Mouse (Mus musculus) B cell, adult 2 months (primary cell): ENCODE results near the gene Gm20518.

ENCODE experiments used
- DNase-seq, 2 experiments: peaks; one replicate each; pipeline ENCODE4 v3.0.0; 2022

The Gm20518 gene

DNA sequence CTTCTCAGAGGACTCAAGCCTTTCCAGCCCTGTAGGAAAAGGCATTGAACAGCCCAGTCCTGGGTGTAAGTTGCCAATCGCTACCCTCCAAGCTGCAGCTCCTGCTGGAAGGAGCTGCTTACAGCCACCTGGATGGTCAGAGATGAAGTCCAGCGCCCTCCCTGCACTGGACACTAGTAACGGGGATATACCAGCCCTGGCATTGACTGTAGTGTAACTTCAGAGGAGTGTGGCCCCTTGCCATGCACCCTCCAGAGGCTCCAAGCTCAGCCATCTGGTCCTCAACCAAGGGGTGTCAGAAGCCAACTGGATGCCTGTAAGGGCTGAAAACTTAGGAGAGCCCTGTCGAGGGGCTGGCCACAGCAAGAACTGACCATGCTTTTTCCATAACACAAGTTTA, 51.5 kb downstream of the Gm20518 start:
- no peak for DNase-seq

DNA sequence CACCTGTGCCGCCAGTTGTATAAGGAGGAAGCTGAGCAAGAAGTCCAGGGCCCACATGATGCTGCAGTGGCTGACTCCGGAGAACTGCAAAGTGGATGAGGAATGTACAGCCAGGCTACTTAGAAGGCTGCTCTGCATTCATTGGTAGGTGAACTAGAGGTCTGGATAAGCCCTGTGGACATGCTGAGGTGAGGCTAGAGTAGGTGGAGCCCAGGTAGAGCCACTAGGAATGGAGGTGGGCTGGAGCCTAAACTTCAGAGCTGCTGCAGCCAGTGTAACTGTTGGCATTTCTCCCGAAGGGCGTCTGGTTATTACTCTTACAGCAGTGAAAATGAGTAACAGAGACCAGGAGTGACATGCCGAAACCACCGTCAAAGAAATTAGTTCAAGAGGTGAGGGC, 53.4 kb downstream of the Gm20518 start, which contains the start of gene Car15:
Gene Car15, minus strand, starts transcription at position 314 of the 400 bp plus-strand sequence.
- DNase-seq = no peak

DNA sequence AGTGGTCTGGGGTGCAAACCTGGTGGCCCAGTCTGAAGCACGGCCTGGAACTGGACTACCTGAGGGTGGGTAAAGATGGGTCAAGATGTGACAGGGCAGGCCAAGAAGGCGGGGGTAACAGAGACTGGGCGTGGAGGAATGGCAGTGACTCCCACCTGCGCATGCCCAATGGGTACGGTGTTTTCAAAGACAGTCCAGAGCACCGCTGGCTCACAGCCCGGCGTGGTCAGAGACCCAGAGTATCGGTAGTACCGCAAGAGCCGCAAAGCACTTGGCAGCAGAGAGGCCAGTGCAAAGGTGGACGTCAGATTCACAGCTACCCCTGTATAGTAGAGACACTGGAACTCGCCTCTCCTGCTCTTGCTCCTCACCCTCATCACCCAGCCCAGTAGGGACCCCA, 56.0 kb downstream of the Gm20518 start:
- no peak for DNase-seq

DNA sequence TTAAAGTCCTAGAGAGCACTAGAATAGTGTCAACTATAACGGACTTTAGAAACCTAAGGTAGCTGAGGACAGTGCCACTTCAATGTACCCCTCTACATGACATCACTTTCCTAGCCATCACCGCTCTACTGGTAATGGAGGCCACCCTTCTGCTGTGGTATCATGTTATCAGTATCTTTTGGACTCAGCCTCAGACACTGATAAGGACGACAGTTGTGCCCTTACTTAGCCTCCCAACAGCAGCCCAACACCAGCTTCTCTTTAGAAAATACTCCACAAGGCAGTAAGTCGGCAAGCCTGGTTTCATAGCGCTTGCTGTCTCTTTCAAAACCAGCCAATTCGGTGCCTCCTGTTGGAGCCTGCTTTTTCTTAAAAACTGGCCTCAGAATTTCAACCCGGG, 56.9 kb downstream of the Gm20518 start:
- no peak for DNase-seq

DNA sequence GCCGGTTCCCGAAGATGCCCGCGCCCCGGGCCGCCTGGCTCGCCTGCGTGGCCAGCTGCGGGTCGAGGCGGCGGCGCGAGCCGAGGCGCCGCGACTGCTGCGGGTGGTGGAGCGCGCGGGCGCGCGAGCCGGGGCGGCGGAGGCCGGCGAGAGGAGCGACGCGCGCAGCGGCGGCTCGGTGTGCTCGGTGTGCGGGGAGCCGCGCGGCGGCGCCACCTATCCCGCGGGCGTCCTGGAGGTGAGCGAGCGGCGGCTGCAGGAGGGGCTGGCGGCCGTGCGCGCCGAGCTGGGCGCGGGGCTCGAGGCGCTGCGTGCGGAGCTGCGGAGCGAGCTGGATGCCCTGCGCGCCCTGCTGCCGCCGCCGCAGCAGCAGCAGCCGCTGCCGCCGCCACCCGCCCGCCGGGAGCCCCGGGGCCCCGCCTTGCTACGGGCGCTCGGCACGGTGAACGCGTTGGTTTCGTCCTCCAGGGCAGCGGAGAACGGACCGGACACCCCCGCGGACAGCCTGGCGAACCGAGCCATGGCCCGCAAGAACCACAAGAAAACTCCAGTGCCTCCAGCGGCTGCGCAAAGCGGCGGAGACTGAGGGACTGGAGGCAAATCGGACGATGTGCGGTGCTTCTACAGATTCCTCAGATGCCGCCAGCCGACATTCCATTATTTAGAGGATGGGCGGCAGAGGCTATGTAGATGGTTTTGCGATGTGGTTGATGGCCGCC, 57.6 kb downstream of the Gm20518 start:
- no peak for DNase-seq

DNA sequence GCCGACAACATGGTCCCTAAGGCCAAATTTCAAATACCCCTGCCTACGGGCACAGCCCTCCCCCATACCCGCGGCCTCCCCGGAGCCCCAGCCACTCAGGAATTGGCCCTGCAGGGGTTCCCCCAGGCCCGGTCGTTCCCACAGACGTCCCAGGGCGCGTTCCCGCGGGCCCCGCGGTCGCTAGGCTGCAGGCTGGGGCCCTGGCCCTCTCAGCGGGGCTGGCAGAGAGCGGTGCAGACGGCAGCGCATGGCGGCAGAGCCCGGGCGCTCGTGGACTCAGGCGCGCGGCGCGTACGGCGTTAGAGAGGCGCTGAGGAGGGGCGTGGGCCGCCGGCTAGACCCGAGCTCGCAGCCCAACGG, 58.2 kb downstream of the Gm20518 start:
- no peak for DNase-seq

DNA sequence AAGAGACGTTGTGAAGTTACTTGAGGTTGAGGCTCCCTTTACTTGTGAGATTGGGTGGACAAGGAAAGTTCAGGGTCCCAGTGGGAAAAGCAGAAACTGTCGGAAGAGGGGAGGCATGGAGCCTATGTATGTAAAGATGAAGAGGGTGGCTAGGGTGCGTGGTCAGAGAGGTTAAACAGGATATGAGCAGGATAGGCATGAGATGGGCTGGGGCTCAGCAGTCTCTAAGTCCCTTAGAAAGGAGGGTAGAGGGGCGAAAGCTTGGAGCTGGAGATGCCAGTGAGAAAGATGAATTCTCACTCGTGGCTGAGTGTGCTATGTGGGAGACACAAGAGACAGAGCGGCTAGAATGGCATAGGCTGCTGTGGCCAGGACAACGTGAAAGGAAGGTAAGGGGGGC, 58.6 kb downstream of the Gm20518 start, which contains the start of gene B830017H08Rik:
Gene B830017H08Rik, plus strand, starts transcription at position 301 of the 400 bp plus-strand sequence.
- no peak for DNase-seq

DNA sequence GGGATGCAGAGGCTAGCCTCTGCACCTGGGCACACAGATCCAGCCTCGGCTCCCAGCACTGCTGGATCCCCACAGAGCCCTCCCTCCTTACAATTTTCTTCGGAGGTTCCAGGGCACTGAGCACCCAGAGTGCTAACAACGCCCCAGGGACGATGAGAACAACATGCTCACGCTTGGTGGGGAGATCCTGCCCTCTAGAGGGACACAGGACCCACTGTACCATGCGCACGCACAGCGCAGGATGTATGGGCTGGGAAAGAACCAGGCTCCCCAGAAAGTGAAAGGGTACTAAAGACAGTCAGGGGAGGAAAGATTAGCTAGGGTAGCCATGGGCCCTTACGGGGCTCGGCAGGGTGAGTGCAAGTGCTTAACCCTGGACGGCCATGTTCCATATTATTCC, 59.7 kb downstream of the Gm20518 start:
- no peak for DNase-seq

DNA sequence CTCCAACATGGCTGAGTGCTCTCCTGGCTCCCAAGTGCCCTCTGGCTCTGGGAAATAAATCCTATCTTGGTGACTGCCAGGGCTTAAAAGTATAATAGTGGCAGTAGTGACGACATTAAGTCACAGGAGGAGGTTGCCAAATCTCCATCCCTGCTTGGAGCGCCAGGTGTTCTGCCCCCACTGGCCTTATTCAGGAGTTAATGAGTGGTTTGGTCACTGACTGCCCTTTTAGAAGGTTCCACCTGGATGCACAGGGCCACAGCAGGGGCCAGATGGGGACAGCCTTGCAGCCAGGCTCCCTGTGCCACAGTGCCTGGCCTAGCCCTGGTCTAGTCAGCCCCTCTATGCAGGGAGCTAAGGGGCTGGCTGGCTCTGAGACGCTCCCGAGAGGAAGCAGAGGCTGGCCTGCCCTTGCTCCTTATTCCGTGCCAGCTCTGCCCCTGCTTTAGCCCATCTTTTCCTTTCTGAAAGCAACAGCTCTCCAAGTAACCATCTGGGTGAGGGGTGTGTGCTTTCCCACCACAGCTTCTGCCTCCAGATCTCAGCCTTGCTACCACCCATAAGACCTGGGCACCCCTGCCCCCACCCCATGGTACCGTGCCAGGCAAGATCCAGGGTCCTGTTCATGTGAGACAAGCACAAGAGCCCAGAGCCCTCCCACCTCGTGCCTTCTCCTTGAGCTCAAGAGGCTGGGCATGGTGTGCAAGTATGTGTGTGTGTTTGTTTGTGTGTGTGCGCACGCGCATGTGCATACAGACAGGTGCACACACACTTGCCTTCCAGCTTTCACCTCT, 60.9 kb downstream of the Gm20518 start:
- DNase-seq = no peak

DNA sequence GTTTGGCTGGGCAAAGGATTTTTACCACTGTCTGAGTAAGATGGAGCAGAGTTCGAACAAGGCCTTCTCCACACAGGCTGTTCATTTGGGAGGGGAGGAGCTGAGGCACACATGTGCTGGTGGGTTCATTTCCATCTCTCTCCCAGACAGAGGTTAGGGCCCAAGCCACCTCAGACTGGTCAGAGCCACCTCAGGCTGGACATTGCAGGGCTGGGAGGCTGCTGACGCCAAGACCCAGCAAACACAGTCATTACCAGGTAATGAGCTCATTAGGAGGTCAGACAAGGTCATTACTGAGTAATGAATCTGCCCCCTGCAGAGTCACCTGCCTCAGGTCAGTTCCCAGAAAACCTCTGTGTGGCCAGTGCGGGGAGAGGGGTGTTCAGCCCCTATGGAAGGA, 62.6 kb downstream of the Gm20518 start:
- DNase-seq = no peak

DNA sequence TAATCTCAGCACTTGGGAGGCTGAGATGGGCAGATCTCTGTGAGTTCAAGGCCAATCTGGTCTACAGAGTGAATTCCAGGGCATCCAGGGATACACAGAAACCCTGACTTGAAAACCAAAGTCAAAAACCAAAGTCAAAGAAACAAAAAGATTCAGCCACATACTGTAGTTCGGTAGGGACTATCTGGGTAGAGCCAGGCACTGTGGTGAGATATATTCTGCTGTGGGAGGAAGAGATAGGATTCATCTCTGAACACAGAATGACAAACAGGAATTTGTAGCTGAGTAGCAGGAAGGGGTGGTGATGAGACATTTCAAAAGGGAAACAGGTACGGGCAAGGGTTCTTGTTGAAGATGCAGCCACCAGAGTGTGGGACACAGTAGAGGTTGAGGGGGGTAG, 63.2 kb downstream of the Gm20518 start:
- DNase-seq = no peak

DNA sequence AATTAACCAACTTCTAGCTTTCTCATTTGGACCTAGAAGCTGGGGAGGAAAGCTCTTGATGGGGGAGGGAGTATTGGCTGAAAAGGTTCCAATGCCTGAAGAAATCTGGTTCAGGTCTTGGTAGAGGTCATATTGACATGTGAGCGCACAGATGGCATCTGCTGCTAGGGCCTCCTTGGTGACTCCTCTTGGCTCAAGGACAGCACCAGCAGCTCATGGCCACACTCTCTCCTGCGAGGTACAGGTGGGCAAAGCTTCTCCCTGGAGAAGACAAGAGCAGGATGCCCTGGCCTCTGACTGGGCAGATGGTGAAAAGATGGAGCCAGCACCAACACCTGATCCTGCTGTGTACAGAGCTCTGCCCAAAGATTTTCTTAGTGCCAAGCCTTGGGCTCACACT, 65.0 kb downstream of the Gm20518 start:
- DNase-seq = no peak

DNA sequence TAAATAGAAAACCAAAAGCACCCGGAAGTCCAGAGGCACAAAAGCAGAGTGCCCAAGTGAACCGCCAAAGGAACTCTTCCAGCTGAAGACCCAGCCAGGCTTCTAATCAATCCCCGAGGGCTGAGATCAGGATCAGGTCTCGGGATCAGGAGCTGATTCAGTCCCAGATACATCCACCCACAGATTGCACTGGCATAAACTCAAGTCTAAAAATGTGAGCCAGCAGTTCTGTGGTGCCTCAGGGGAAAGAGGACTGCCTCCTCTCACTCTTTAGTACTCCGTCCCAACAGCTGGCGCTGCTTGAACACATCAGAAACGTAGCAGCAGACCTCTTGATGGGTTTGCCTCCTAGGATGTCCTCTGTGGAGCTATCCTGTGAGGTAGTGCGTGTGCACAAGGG, 74.9 kb downstream of the Gm20518 start:
- no peak for DNase-seq

DNA sequence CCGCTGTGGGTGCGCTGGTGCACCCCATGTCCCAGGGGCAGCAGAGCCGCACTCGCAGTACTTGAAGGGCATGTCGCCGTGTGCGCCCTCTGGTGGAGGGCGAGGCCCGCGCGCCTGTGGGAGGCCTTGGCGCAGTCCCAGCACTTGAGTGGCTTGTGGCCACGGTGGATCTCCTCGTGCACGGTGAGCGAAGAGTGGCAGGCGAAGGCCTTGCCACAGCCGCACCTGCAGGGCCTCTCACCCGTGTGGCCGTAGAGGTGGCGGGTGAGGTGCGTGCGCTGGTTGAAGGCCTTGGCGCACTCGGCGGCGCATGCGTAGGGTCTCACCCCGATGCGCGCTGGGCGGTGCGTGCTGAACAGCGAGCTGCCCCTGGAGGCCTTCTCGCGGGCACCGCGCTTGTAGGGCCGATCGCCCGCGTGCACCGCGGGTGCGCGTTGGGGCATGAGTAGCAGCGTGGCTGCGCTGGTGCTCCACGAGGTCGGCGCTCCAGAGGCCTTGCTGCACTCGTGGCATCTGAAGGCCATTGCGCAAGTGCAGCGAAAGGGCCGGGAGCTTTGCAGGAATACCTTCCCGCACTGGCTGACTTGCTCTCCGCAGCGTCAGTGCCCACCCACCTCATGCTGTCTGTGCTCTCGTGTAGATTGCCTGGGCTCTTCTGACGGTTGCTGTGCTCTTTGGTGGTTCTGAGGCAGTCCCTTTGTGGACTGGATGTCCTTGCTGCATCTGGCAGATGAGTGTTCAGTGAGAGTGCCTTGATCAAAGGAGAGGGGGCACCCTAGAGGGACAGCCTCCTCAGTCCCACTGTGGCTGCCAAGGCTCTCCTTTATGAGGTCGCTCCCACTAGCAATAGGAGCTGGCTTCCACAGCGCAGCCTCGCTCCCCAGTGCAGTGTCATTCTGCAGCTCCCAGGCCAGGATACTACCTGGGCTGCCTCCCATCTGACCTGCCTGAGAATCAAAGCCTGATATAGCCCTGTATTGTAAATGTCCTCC, 75.8 kb downstream of the Gm20518 start:
- peak; percentile 73 to 74 for DNase-seq

DNA sequence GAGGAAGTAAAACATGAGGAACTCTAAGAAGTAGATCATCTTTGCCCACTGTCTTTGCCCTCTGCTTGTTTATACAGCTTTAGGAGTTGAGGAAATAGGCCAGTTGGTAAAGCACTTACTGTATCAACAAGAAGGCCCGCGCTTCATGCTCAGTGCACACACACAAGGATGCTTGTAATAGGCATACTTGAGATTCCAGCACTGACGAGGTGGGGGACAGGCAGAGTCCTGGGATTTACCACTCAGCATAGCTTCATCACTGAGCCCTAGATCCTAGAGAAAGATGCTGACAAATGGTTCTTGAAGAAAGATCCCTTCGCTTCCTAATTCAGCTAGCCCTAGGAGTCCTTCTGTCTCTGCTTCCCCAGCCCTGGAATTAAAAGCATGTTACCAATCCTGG, 78.3 kb downstream of the Gm20518 start:
- no peak for DNase-seq

DNA sequence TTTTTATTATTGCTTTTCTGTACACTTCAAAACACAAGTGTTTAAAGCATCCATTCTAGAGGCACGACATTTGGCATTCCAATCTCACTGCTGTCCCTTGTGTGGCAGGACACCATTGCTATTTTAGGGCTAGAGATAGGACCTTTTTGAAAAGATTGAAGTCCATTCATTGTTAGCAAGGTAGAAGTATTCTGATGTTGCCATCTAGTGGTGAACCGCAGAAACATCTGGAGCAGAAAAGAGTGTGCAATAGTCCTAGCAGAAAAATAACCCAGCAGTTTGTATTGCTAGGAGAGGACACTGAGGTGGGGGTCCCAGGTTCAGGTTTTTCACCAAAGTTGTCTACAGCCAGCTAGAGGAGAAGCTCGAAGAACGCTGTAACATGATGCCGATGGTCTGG, 79.4 kb downstream of the Gm20518 start:
- DNase-seq = peak; percentile 44 to 53

DNA sequence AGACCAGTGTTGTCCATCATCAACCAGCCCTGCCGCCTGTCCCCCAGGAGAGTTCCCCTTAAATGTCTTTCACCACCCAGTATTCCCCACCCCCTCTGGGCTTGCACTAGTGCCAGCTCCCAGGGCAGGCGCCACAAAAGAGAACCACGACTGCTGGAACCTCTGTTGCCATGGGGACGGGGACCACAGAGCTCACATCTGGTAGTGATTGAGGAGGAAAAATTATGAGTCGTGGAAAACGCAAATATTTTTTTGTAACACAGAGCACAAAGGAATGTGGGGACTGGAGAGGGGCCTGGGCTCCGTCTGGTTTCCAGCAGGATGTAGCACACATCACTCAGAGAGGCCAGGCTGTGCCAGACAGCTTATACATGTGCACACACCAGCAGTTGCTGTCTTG, 81.8 kb downstream of the Gm20518 start:
- DNase-seq = no peak

DNA sequence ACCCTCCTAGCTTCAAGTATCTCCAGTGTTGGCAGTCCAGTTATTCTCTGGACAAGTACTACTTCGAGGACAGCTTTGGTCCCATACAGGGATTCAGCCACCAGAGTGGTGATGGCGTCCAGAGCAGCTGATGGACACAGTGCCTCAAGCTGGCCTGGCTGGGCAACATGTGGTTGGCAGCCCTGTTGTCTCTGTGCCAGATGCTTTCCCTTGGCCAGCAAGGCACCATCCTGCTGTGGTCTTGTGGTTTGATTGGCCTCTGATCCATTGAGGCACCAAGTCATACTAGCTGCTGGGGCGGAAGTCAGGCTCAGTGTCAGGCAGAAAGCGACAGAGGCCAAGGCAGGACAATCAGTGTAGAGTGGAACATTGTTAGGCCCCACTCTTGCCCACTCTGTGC, 82.3 kb downstream of the Gm20518 start:
- no peak for DNase-seq

DNA sequence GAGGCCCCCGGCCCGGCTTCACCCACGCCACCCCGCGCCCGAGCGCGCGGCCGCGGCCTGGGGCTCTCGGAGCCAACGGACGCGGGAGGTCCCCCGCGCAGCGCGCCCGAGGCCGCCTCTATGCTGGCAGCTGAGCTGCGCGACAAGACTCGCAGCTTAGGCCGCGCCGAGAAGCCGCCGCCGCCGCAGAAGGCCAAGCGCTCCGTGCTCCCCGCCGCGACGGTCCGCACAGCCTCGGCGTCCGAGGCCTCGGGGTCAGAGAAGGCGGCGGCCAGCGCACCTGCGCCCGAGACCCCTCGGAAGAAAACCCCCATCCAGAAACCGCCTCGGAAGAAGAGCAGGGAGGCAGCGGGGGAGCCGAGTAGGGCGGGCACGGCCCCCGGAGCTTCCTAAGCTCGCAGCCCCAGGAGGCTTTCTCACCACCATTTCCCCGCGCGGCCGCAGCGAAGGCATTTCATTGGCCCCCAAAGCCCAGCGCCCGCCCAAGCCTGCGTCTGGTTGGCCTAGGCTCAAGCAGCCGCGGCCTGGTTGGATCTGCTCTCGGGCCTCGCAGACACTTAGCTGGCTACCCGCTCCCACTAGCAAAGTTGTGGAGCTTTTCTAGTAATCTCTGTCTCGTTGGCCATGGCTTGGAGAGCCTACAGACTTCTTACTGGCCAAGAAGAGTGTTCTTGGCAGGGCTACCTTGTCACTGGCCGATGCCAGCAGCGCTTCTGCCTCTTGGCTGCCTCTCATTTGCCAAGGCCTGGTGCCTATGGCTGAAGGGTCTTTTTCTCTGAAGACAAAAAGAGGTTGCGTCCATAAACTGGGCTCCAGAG, 84.1 kb downstream of the Gm20518 start:
- peak; percentile 88 to 89 for DNase-seq

DNA sequence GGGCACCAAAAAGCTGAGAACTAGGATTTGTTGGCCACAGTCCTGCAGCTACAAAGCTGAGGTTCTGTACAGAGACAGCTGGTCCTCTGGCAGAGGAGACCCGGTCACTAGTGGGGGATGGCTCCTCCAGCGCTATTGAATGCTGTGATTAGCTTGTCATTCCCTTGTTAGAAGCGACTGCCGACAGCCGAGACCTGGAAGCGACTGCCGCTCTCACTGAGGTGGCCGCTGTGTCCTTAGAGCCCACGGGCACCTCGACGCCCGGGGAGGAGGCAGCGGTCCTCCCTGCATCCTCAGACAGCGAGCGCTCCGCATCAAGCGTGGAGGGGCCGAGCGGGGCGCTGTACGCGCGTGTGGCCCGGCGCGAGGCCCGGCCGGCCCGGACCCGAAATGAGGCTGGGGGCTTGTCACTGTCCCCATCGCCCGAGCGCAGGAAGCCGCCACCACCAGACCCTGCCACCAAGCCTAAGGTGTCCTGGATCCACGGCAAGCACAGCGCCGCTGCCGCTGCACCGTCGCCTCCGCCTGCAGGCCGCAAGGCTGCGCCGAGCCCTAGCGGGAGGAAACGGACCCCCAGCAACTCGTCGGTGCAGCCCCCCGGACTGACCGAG, 84.8 kb downstream of the Gm20518 start:
- DNase-seq = peak; percentile 39 to 55

DNA sequence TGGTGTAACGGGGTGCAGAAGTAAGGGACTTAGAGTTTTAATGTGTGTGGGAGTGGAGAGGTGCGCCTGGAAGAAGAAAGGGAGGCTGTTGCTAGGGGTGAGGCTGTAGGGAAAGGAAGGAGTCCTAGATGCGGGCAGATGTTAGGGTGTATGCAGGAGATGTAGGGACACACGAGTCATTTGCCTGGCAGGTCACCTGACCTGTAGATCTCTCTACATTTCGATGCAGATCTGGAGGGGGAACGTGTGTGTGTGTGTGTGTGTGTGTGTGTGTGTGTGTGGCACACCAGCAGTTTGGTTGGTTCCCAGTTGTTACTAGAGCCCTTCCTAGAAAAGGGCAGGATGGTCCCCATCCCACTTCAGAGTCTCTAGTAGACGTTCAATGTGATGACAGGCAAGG, 86.5 kb downstream of the Gm20518 start:
- peak; percentile 16 to 18 for DNase-seq

DNA sequence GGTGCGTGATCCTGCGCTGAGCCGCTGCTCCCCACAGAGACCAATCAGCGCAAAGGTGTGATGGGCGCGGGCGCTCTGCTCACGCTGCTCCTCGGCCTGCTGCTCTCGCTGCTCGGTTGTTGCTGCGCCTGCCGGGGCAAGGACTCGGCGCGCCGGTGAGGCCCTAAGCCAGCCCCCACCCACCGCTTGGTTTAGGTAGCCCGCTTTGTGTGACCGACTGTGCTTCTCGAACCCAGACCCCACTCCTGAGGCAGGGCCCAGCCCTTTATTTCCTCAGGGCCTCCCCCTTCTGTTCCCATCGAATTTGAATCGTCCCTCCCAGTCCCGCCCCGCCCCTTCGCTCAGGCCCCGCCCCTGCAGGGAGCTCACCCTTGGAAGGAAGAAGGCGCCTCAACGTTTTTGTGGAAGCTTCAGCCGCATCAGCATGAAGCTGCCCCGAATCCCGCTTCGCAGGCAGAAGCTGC, 87.0 kb downstream of the Gm20518 start:
- peak; percentile 36 to 45 for DNase-seq
